Mouse (Mus musculus) v-Abl transformed pro-B cells (cell line): ENCODE results near the gene Riox1.
"Not testable (repeated sequence)": the region's sequence is repeated elsewhere in the genome, so short reads cannot be mapped to it uniquely, and the experiment has no call there.

Experiments used
- in situ Hi-C, 2 experiments: fragments of 400-800 bp; cut with MboI; formaldehyde crosslinking; loops; one replicate each; pipeline ENCODE4 v1.15.1; 2025; ENCODE audit not compliant: unreplicated experiment in 2 of 2

Riox1 gene

GRCm38 (mm10) chr12:83949043-83949442, 1.4 kb upstream of the Riox1 start:
- in situ Hi-C loops = no loop called here

GRCm38 (mm10) chr12:83949776-83950492, 474 bp upstream of the Riox1 start:
- in situ Hi-C loops = loop anchor here in 1 of 2 experiments (25.0 kb wide), 2 partner anchors 187 to 312 kb away; partner anchors contain the start of gene Pnma1

GRCm38 (mm10) chr12:83950840-83951701, 663 bp downstream of the Riox1 start:
- in situ Hi-C loops = loop anchor here in 1 of 2 experiments (25.0 kb wide), 2 partner anchors 186 to 311 kb away; partner anchors contain the start of gene Pnma1

- in situ Hi-C loops = loop anchor here in 1 of 2 experiments (25.0 kb wide), 2 partner anchors 185 to 310 kb away; partner anchors contain the start of gene Pnma1
Observed at GRCm38 (mm10) chr12:83951711-83952575, 1.5 kb downstream of the Riox1 start.

- in situ Hi-C loops = loop anchor here in 1 of 2 experiments (25.0 kb wide), 2 partner anchors 179 to 304 kb away; partner anchors contain the start of gene Pnma1
Observed at GRCm38 (mm10) chr12:83958278-83958677, 7.9 kb downstream of the Riox1 start.

- in situ Hi-C loops = loop anchor here (10.0 to 25.0 kb wide), 3 partner anchors 172 to 310 kb away; partner anchors contain the start of gene Pnma1 (in 1 of the 2)
Observed at GRCm38 (mm10) chr12:83965235-83965634, 14.8 kb downstream of the Riox1 start.

- in situ Hi-C loops = loop anchor here (5.0 to 25.0 kb wide), 5 partner anchors 55 to 290 kb away; partner anchors contain the start of gene Pnma1 (in 1 of the 2)
Observed at GRCm38 (mm10) chr12:83972117-83972516, 21.7 kb downstream of the Riox1 start.

GRCm38 (mm10) chr12:83978862-83979261, 28.5 kb downstream of the Riox1 start:
- in situ Hi-C loops = no loop called here

GRCm38 (mm10) chr12:83981615-83982014, 31.2 kb downstream of the Riox1 start:
- in situ Hi-C loops = no loop called here

GRCm38 (mm10) chr12:83984752-83985151, 34.3 kb downstream of the Riox1 start, which contains the start of gene Heatr4:
Heatr4 (minus strand) TSS chr12:83984852.
- in situ Hi-C loops = no loop called here

GRCm38 (mm10) chr12:83987242-83987582, 36.8 kb downstream of the Riox1 start:
- in situ Hi-C loops = no loop called here

GRCm38 (mm10) chr12:83987583-83988441, 37.4 kb downstream of the Riox1 start, which contains the start of gene Acot2:
Acot2 (plus strand) TSS chr12:83987861.
- in situ Hi-C loops = no loop called here

GRCm38 (mm10) chr12:83988483-83988882, 38.1 kb downstream of the Riox1 start:
- in situ Hi-C loops = no loop called here

- in situ Hi-C loops = no loop called here
Observed at GRCm38 (mm10) chr12:83989378-83989777, 39.0 kb downstream of the Riox1 start.

- in situ Hi-C loops = no loop called here
Observed at GRCm38 (mm10) chr12:83997221-83997620, 46.8 kb downstream of the Riox1 start.

- in situ Hi-C loops = no loop called here
Observed at GRCm38 (mm10) chr12:83998341-83999107, 48.1 kb downstream of the Riox1 start.

- in situ Hi-C loops = not testable (repeated sequence)
Observed at GRCm38 (mm10) chr12:83999237-83999636, 48.8 kb downstream of the Riox1 start.

- in situ Hi-C loops = no loop called here
Observed at GRCm38 (mm10) chr12:84000418-84000817, 50.0 kb downstream of the Riox1 start.
